ENCODE assay signal across 12 mouse cellular contexts in genomic region chr7:127928596-127928995, GRCm38 (mm10). TPM values are rescaled to one million over a fixed set of nuclear protein-coding genes. Genes with fewer than 3 reads are reported as not detected.
DNase-seq lines count a peak whose midpoint lies in the region; ATAC-seq and TF ChIP-seq lines count a peak whose summit lies in the region.
"Had no signal": no experiment of that assay in that cellular context is flagged by ENCODE, and none has a peak within 500 bp of the region (broad histone marks: within the 10 kb centered on the region; RNA-seq: fewer than 3 reads in every experiment).

No protein-coding gene starts in this region.

- H3K9me3 ChIP-seq in liver, embryonic 11.5 days (ENCODE audit: control insufficient read depth, low read length): no peaks in the 10 kb centered on the region
- no peaks in the 10 kb centered on the region for H3K9me3 ChIP-seq in limb, embryonic 12.5 days
- no peaks in the 10 kb centered on the region for H3K9me3 ChIP-seq in stomach, embryonic 15.5 days

- H3K4me1 ChIP-seq in liver, embryonic 11.5 days (replicated peaks; ENCODE audit: control insufficient read depth, insufficient read depth, low read length): peaks cover 30% of the 10 kb centered on the region
- peaks cover 21% of the 10 kb centered on the region for H3K4me1 ChIP-seq in limb, embryonic 12.5 days (replicated peaks)
- peaks cover 41% of the 10 kb centered on the region for H3K4me1 ChIP-seq in stomach, embryonic 15.5 days

- no peak for ATAC-seq in liver, embryonic 11.5 days (replicated peaks; ENCODE audit: low FRiP score)
- ATAC-seq in limb, embryonic 12.5 days (ENCODE audit: insufficient number of reproducible peaks, insufficient read depth, low FRiP score, low TSS enrichment, low read depth): no peak
- no peak for ATAC-seq in stomach, embryonic 15.5 days (ENCODE audit: insufficient read depth, low FRiP score, low read depth)

- peak; percentile 48 for DNase-seq in cerebellum, adult 11-12 months
- DNase-seq in cerebellum, postnatal 4 days (ENCODE audit: low spot score in 2 of 2): no peak
- DNase-seq in liver, embryonic 11.5 days (ENCODE audit: low spot score): no peak
- DNase-seq in liver: no peak
- no peak for DNase-seq in urinary bladder, adult 18-20 months (ENCODE audit: low spot score in 2 of 2)
- no peak for DNase-seq in left cerebral cortex, adult 2 months (ENCODE audit: extremely low spot score in 1 of 2, low spot score in 2 of 2)
- DNase-seq: cerebellum, adult 9-10 months; midbrain, embryonic 14.5 days; thymus, postnatal 36 days had no signal

- no peaks in the 10 kb centered on the region for H3K27me3 ChIP-seq in liver, embryonic 11.5 days (replicated peaks; ENCODE audit: control insufficient read depth, insufficient read depth, low read length)
- H3K27me3 ChIP-seq in limb, embryonic 12.5 days: peaks cover 36% of the 10 kb centered on the region
- no peaks in the 10 kb centered on the region for H3K27me3 ChIP-seq in stomach, embryonic 15.5 days (replicated peaks)

- no peak overlapping the region for H3K9ac ChIP-seq in liver, embryonic 11.5 days (ENCODE audit: low read depth, low read length)
- H3K9ac ChIP-seq in limb, embryonic 12.5 days (replicated peaks): no peak overlapping the region
- 0 out of 2 replicates have a peak overlapping the region, but pooled peaks have one; percentile 46 for H3K9ac ChIP-seq in stomach, embryonic 15.5 days

- H3K36me3 ChIP-seq in liver, embryonic 11.5 days (ENCODE audit: control insufficient read depth, insufficient read depth, low read length): peaks cover 3% of the 10 kb centered on the region; the same call in 1 of the 2 replicates
- peaks cover 41% of the 10 kb centered on the region for H3K36me3 ChIP-seq in limb, embryonic 12.5 days
- H3K36me3 ChIP-seq in stomach, embryonic 15.5 days: peaks cover 8% of the 10 kb centered on the region; the same call in 1 of the 2 replicates

- WGBS in liver, embryonic 11.5 days: 59% methylated on average over 5 of the region's 5 CpGs
- 45% methylated on average over 5 of the region's 5 CpGs for WGBS in limb, embryonic 12.5 days
- WGBS in stomach, embryonic 15.5 days: 42% methylated on average over 5 of the region's 5 CpGs

- TF ChIP-seq CTCF in left cerebral cortex, adult 2 months (IDR thresholded peaks at IDR 0.05): no peak; the same call in 1 of the 2 replicates

- intact Hi-C loops in left cerebral cortex, adult 2 months (cut with DNase I): no loop called here

- no peak overlapping the region for H3K27ac ChIP-seq in liver, embryonic 11.5 days (ENCODE audit: low read depth, low read length)
- H3K27ac ChIP-seq in limb, embryonic 12.5 days: no peak overlapping the region
- peak overlapping the region; percentile 95 for H3K27ac ChIP-seq in stomach, embryonic 15.5 days
- no peak overlapping the region for H3K27ac ChIP-seq in left cerebral cortex, adult 2 months

- H3K4me2 ChIP-seq in liver, embryonic 11.5 days: peak overlapping the region; percentile 59
- H3K4me2 ChIP-seq in limb, embryonic 12.5 days: peak overlapping the region; percentile 58
- peak overlapping the region; percentile 51 for H3K4me2 ChIP-seq in stomach, embryonic 15.5 days

- H3K4me3 ChIP-seq in liver, embryonic 11.5 days (ENCODE audit: low read depth, low read length): no peak overlapping the region
- peak overlapping the region; percentile 37; the same call in 1 of the 2 replicates for H3K4me3 ChIP-seq in limb, embryonic 12.5 days (replicated peaks)
- H3K4me3 ChIP-seq in stomach, embryonic 15.5 days (replicated peaks): peak overlapping the region; percentile 47
- H3K4me3 ChIP-seq in left cerebral cortex, adult 2 months: no peak overlapping the region

RNA-seq across cellular contexts. Expression of gene Prss8, which starts 1.3 kb away (rescaled TPM):
- polyA plus RNA-seq in liver, embryonic 11.5 days (2014; fragmentation: Nextera tagmentation; extraction: Ambion mirVana): 3.4 and 6.3 TPM in 2 replicates
- 5.0 TPM in 2 replicates for polyA plus RNA-seq in limb, embryonic 12.5 days (2016; fragmentation: Nextera tagmentation; extraction: Ambion mirVana)
- 61.2 and 70.2 TPM in 2 replicates for polyA plus RNA-seq in stomach, embryonic 15.5 days (2015; fragmentation: Nextera tagmentation; extraction: Ambion mirVana)
- under 1 TPM; 0.26 to 0.38 TPM for total RNA-seq in left cerebral cortex, adult 2 months (2021)
- total RNA-seq: gastrocnemius, adult 18-20 months had no signal
- polyA plus RNA-seq: midbrain, embryonic 14.5 days had no signal

RNA-seq across cellular contexts. Expression of gene Kat8, which starts 16.3 kb away (rescaled TPM):
- 44.2 and 47.0 TPM in 2 replicates for polyA plus RNA-seq in liver, embryonic 11.5 days (2014; fragmentation: Nextera tagmentation; extraction: Ambion mirVana)
- polyA plus RNA-seq in limb, embryonic 12.5 days (2016; fragmentation: Nextera tagmentation; extraction: Ambion mirVana): 50.9 and 51.3 TPM in 2 replicates
- polyA plus RNA-seq in stomach, embryonic 15.5 days (2015; fragmentation: Nextera tagmentation; extraction: Ambion mirVana): 35.0 and 35.6 TPM in 2 replicates
- 10 to 100 TPM; 34.7 to 35.4 TPM for total RNA-seq in left cerebral cortex, adult 2 months (2021)

RNA-seq across cellular contexts. Expression of gene Prss36, which starts 17.9 kb away (rescaled TPM):
- polyA plus RNA-seq in liver, embryonic 11.5 days (2014; fragmentation: Nextera tagmentation; extraction: Ambion mirVana): 7.9 and 9.4 TPM in 2 replicates
- polyA plus RNA-seq in limb, embryonic 12.5 days (2016; fragmentation: Nextera tagmentation; extraction: Ambion mirVana): 9.6 and 10.7 TPM in 2 replicates
- polyA plus RNA-seq in stomach, embryonic 15.5 days (2015; fragmentation: Nextera tagmentation; extraction: Ambion mirVana): 10.8 and 10.9 TPM in 2 replicates
- 1 to 10 TPM; 8.5 to 9.8 TPM for total RNA-seq in left cerebral cortex, adult 2 months (2021)

RNA-seq across cellular contexts. Expression of gene Bckdk, which starts 24.7 kb away (rescaled TPM):
- 126 and 132 TPM in 2 replicates for polyA plus RNA-seq in liver, embryonic 11.5 days (2014; fragmentation: Nextera tagmentation; extraction: Ambion mirVana)
- 83.0 and 90.1 TPM in 2 replicates for polyA plus RNA-seq in limb, embryonic 12.5 days (2016; fragmentation: Nextera tagmentation; extraction: Ambion mirVana)
- polyA plus RNA-seq in stomach, embryonic 15.5 days (2015; fragmentation: Nextera tagmentation; extraction: Ambion mirVana): 145 and 157 TPM in 2 replicates
- 10 to 100 TPM; 38.5 to 39.9 TPM for total RNA-seq in left cerebral cortex, adult 2 months (2021)

RNA-seq across cellular contexts. Expression of gene Vkorc1, which starts 33.2 kb away (rescaled TPM):
- polyA plus RNA-seq in liver, embryonic 11.5 days (2014; fragmentation: Nextera tagmentation; extraction: Ambion mirVana): 108 and 110 TPM in 2 replicates
- polyA plus RNA-seq in limb, embryonic 12.5 days (2016; fragmentation: Nextera tagmentation; extraction: Ambion mirVana): 81.7 and 84.7 TPM in 2 replicates
- polyA plus RNA-seq in stomach, embryonic 15.5 days (2015; fragmentation: Nextera tagmentation; extraction: Ambion mirVana): 186 and 190 TPM in 2 replicates
- 10 to 100 TPM; 22.0 to 23.4 TPM for total RNA-seq in left cerebral cortex, adult 2 months (2021)

Comparison
In these comparisons a context has a peak if more than half of its experiments do, and no peak if none do; other contexts are left out.
1. H3K4me3 ChIP-seq: peak in limb, embryonic 12.5 days (single experiment) and stomach, embryonic 15.5 days (single experiment); none in liver, embryonic 11.5 days (single experiment) and left cerebral cortex, adult 2 months (single experiment).
2. Peak in every context shown above with its lines, with median percentiles within 50 percentile points of each other: H3K4me2 ChIP-seq.